Mouse (Mus musculus): Measurements from ENCODE around the gene Tmpo. TPM values are rescaled to one million over a fixed set of nuclear protein-coding genes. Genes with fewer than 3 reads are reported as not detected.
"Not testable (repeated sequence)": the region's sequence is repeated elsewhere in the genome, so short reads cannot be mapped to it uniquely, and the experiment has no call there.

The Tmpo gene
- polyA plus RNA-seq, 1 experiment from 2014 or later, result 263 TPM

- DNase-seq (ENCODE audit: low spot score), result no peak
Observed at GRCm38 (mm10) chr10:91185721-91186120, 4.6 kb upstream of the Tmpo start.

DNA sequence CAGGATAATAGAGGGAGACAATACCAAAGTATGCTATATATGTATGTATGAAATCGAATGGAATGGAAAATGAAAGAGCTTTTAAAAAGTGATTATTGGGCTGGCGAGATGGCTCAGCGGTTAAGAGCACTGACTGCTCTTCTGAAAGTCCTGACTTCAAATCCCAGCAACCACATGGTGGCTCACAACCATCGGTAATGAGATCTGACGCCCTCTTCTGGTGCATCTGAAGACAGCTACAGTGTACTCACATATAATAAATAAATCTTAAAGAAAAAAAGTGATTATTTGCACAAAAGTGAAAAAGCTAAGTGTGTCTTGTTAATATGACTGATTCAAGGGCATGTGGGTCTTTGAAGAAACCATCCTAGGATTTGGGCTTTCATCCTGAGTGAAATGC, 3.8 kb upstream of the Tmpo start:
- not testable (repeated sequence) for DNase-seq (ENCODE audit: low spot score)

- no peak for DNase-seq (ENCODE audit: low spot score)
Observed at GRCm38 (mm10) chr10:91183316-91183715, 2.2 kb upstream of the Tmpo start.

GRCm38 (mm10) chr10:91182291-91182990, 1.3 kb upstream of the Tmpo start:
- peak; percentile 63 for DNase-seq (ENCODE audit: low spot score)

GRCm38 (mm10) chr10:91181461-91182288, 560 bp upstream of the Tmpo start:
- DNase-seq (ENCODE audit: low spot score), result peak; percentile 99

DNA sequence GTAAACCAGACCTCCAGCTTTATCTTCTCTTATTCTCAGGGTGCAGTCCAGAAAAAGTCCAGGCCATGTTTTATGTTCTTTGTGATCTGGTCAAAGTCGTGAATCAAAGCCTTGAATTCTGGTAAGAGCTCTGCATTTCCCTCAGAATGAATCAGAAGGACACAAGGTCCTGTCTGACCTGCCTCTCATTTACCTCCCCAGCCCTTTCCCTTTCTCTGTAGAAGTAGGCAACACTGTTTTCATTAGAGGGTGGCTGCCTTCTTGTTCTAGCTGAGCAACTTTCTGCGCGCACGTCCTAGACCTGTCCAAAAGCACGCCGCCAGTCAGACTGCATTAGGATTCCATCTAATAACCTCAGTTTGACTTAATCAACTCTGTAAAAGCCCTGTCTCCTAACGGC, 814 bp downstream of the Tmpo start:
- DNase-seq (ENCODE audit: low spot score), result peak; percentile 7

DNA sequence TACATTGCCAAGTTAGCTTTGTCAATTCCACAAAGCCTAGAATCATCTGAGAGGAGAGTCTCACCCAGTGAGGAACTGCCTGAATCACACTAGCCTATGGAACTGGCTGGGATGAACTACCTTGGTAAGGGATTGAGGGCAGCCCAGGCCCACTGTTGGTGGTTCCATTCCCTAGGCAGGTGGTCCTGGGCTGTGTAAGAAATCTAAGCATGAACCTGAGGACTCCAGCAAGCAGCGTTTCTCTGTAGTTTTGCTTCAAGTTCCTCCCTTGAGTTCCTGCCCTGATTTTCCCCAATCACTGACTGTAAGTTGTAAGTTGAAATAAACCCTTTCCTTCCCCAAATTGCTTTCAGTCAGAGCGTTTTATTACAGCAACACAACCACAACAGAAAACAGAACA, 1.3 kb downstream of the Tmpo start:
- no peak for DNase-seq (ENCODE audit: low spot score)

GRCm38 (mm10) chr10:91177201-91177600, 3.9 kb downstream of the Tmpo start:
- DNase-seq (ENCODE audit: low spot score), result no peak

GRCm38 (mm10) chr10:91172329-91173100, 8.6 kb downstream of the Tmpo start:
- peak; percentile 21 for DNase-seq (ENCODE audit: low spot score)

- peak; percentile 95 for DNase-seq (ENCODE audit: low spot score)
Observed at GRCm38 (mm10) chr10:91171455-91172328, 9.4 kb downstream of the Tmpo start.

DNA sequence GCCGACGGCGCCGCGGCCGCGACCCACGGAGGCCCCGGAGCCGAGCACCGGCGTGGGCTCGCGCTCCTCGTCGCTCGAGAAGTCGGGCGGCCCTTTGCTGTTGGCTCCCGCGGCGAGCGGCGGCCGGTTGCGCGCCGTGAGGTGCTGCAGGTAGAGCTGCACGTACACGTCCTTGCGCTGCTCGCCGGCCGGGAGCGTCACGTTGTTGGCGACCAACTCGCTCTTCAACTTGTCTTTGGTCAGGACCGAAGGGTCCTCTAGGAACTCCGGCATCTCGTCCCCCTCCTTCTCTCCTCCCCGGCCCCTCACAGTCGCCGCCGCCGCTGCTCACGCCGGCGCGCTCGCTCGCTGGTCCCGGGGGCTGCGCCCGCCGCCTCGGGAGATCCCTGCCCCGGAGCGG, 10.1 kb downstream of the Tmpo start:
- no peak for DNase-seq (ENCODE audit: low spot score)

DNA sequence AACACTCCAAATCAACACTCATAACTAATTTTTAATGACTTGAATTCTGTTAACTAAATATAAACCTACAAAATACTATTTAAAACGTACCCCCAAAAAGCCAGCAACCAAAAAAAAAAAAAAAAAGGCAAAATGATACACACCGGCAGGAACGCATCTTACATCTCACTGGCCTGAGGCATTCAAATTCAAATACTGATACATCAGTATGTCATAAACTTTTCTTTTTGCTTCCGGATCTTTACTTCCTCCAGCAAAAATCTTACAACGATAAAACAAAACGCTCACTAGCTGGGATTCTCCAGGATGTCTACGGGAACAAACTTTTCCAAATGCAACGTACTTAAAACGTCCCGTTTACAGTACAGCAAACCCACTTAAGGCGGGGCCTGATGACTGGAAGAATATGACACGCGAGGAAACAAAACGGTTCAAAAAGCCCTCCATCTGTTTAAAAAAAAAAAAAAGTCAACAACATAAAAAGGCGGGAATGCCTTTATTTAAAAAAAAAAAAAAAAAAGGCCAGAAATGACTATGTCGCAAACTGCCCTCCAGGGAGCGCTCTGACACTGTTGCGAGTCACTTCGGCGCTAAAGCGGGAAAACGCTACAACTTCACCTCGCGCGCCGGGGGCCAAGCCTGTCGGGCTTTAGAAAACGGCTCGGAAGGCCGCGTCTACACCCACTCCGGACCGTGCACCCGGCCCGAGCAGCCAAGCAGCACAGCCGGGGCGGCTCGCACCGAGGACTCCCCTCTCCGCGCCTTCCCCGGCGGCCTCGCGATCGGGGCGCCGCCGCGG, 10.8 kb downstream of the Tmpo start:
- DNase-seq (ENCODE audit: low spot score), result peak; percentile 93

DNA sequence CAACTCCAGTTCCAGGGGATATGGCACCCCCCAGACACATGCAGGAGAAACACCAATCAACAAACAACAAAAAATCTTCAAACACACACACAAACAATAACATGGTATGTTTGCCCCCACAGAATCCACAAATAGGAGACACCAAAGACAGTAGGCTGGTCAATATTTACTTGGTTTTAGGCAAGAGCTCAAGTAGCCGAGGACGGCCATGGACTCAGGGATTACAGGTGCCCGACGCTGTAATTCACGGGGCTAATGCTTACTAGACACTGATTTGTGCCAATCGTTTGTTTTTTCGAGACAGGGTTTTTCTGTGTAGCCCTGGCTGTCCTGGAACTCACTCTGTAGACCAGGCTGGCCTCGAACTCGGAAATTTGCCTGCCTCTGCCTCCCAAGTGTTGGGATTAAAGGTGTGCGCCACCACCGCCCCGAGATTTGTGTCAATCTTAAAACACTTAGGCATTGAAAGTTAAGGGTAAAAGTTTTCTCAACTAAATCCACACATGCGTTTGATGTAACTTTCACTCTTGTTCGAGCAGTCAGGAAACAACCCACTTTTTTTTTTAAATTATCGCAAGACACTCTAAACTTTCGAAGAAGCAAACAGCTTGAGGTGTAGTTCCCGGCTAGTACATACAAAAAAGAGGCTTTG, 11.6 kb downstream of the Tmpo start:
- DNase-seq (ENCODE audit: low spot score), result peak; percentile 35

GRCm38 (mm10) chr10:91167352-91167751, 13.8 kb downstream of the Tmpo start:
- DNase-seq (ENCODE audit: low spot score), result no peak

DNA sequence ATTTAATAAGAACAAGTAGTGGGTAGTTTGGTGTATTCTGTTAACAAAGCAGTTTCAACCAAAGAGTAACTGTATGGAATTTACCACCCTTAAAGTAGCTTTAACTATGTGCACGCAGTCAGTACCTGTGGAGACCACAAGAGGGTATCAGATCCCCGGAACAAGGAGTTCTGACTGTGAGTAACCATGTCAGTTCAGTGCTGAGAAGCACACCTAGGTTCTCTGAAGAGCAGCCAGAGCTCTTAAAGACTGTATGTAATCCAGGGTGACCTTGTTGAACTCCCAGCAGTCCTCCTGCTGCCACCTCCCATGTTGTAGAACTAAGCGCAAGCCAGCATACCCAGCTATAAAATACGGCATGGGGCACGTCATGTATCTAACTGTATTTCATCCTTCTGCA, 14.2 kb downstream of the Tmpo start:
- DNase-seq (ENCODE audit: low spot score), result peak; percentile 80

GRCm38 (mm10) chr10:91165850-91166249, 15.3 kb downstream of the Tmpo start:
- DNase-seq (ENCODE audit: low spot score), result no peak

DNA sequence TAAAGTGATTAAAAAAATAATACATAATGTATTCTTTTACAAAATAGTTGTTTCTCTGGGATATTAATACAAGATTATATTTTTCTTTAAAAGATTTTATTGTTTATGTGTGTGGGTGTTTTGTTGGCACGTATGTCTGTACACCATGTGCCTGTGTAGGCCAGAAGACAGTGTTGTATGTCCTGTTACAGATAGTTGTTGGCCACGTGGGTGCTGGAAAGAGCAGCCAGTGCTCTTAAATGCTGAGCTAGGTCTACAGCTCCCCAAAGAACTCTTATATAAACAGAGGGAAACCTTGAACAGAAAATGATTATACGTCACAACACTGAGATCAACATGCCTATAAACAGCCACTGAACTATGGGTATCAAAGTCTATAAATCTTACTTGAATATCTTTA, 16.6 kb downstream of the Tmpo start:
- DNase-seq (ENCODE audit: low spot score), result no peak

- DNase-seq (ENCODE audit: low spot score), result no peak
Observed at GRCm38 (mm10) chr10:91162511-91163163, 18.5 kb downstream of the Tmpo start.

DNA sequence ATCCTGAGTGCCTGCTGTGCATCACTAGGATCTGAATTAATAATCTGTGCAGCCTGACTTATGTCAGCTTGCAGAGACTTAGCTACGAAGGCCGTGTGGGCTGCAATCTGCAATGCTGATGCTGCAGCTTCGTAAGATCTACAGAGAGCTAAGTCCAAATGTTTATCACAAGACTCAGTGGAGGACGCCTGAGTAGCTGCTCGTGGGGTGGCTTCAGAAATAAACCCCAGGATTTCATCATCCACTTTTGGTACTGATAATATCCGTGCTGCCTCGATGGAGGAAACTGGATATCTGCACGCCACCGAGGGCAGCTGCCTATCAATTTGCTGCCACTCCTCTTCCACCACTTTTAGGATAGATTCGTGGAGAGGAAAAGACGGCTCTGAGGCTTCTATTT, 19.0 kb downstream of the Tmpo start:
- DNase-seq (ENCODE audit: low spot score), result no peak

Measured in thymus, postnatal 0 days (tissue).